Mouse (Mus musculus): ENCODE results near the gene Bcl2l11. TPM values are rescaled to one million over a fixed set of nuclear protein-coding genes. Genes with fewer than 3 reads are reported as not detected.
A peak's percentile ranks its signal among the peaks of the same experiment; 100 is the strongest.

Bcl2l11 gene
- polyA plus RNA-seq, 1 experiment = 17.0 TPM

GRCm38 (mm10) chr2:128128532-128128931 is 2.7 kb downstream of the Bcl2l11 start:
- no peak for DNase-seq (ENCODE audit: low read depth)
- no peak for TF ChIP-seq POLR2A (IDR thresholded peaks at IDR 0.05; ENCODE audit: borderline replicate concordance, extremely low read depth, insufficient read depth, insufficient read length, poor library complexity, severe bottlenecking)
- no peak for TF ChIP-seq CTCF (IDR thresholded peaks at IDR 0.05; ENCODE audit: borderline replicate concordance, extremely low read depth, insufficient read depth, insufficient read length)

GRCm38 (mm10) chr2:128131503-128131902 is 5.7 kb downstream of the Bcl2l11 start:
- TF ChIP-seq CTCF (IDR thresholded peaks at IDR 0.05; ENCODE audit: borderline replicate concordance, extremely low read depth, insufficient read depth, insufficient read length) (no peak), POLR2A (IDR thresholded peaks at IDR 0.05; ENCODE audit: borderline replicate concordance, extremely low read depth, insufficient read depth, insufficient read length, poor library complexity, severe bottlenecking) (no peak)
- DNase-seq (ENCODE audit: low read depth) = no peak

- TF ChIP-seq CTCF (IDR thresholded peaks at IDR 0.05; ENCODE audit: borderline replicate concordance, extremely low read depth, insufficient read depth, insufficient read length) = no peak
- TF ChIP-seq POLR2A (IDR thresholded peaks at IDR 0.05; ENCODE audit: borderline replicate concordance, extremely low read depth, insufficient read depth, insufficient read length, poor library complexity, severe bottlenecking) = no peak
- no peak for DNase-seq (ENCODE audit: low read depth)
These were observed 6.8 kb downstream of the Bcl2l11 start for GRCm38 (mm10) chr2:128132635-128133034.

GRCm38 (mm10) chr2:128133865-128134264 is 8.0 kb downstream of the Bcl2l11 start:
- TF ChIP-seq CTCF (IDR thresholded peaks at IDR 0.05; ENCODE audit: borderline replicate concordance, extremely low read depth, insufficient read depth, insufficient read length) = no peak
- no peak for TF ChIP-seq POLR2A (IDR thresholded peaks at IDR 0.05; ENCODE audit: borderline replicate concordance, extremely low read depth, insufficient read depth, insufficient read length, poor library complexity, severe bottlenecking)
- no peak for DNase-seq (ENCODE audit: low read depth)

- TF ChIP-seq CTCF (IDR thresholded peaks at IDR 0.05; ENCODE audit: borderline replicate concordance, extremely low read depth, insufficient read depth, insufficient read length) = no peak
- no peak for TF ChIP-seq POLR2A (IDR thresholded peaks at IDR 0.05; ENCODE audit: borderline replicate concordance, extremely low read depth, insufficient read depth, insufficient read length, poor library complexity, severe bottlenecking)
- no peak for DNase-seq (ENCODE audit: low read depth)
These were observed 8.6 kb downstream of the Bcl2l11 start for GRCm38 (mm10) chr2:128134474-128134873.

GRCm38 (mm10) chr2:128134948-128135347 is 9.1 kb downstream of the Bcl2l11 start:
- TF ChIP-seq POLR2A (IDR thresholded peaks at IDR 0.05; ENCODE audit: borderline replicate concordance, extremely low read depth, insufficient read depth, insufficient read length, poor library complexity, severe bottlenecking) (no peak), CTCF (IDR thresholded peaks at IDR 0.05; ENCODE audit: borderline replicate concordance, extremely low read depth, insufficient read depth, insufficient read length) (no peak)
- no peak for DNase-seq (ENCODE audit: low read depth)

GRCm38 (mm10) chr2:128136769-128137433 is 11.1 kb downstream of the Bcl2l11 start:
- DNase-seq (ENCODE audit: low read depth) = no peak
- TF ChIP-seq CTCF (IDR thresholded peaks at IDR 0.05; ENCODE audit: borderline replicate concordance, extremely low read depth, insufficient read depth, insufficient read length) (no peak), POLR2A (IDR thresholded peaks at IDR 0.05; ENCODE audit: borderline replicate concordance, extremely low read depth, insufficient read depth, insufficient read length, poor library complexity, severe bottlenecking) (no peak)

GRCm38 (mm10) chr2:128137480-128138276 is 11.8 kb downstream of the Bcl2l11 start:
- TF ChIP-seq CTCF (IDR thresholded peaks at IDR 0.05; ENCODE audit: borderline replicate concordance, extremely low read depth, insufficient read depth, insufficient read length) (no peak), POLR2A (IDR thresholded peaks at IDR 0.05; ENCODE audit: borderline replicate concordance, extremely low read depth, insufficient read depth, insufficient read length, poor library complexity, severe bottlenecking) (no peak)
- peak; percentile 41 for DNase-seq (ENCODE audit: low read depth)

GRCm38 (mm10) chr2:128138924-128139323 is 13.1 kb downstream of the Bcl2l11 start:
- peak; percentile 80 for DNase-seq (ENCODE audit: low read depth)

GRCm38 (mm10) chr2:128139781-128140180 is 13.9 kb downstream of the Bcl2l11 start:
- DNase-seq (ENCODE audit: low read depth) = peak; percentile 76

More at GRCm38 (mm10) chr2:128138924-128139323, 13.1 kb downstream of the Bcl2l11 start:
- no peak for TF ChIP-seq CTCF (IDR thresholded peaks at IDR 0.05; ENCODE audit: borderline replicate concordance, extremely low read depth, insufficient read depth, insufficient read length)
- TF ChIP-seq POLR2A (IDR thresholded peaks at IDR 0.05; ENCODE audit: borderline replicate concordance, extremely low read depth, insufficient read depth, insufficient read length, poor library complexity, severe bottlenecking) = no peak

GRCm38 (mm10) chr2:128140183-128140582 is 14.3 kb downstream of the Bcl2l11 start:
- TF ChIP-seq CTCF (IDR thresholded peaks at IDR 0.05; ENCODE audit: borderline replicate concordance, extremely low read depth, insufficient read depth, insufficient read length) (no peak), POLR2A (IDR thresholded peaks at IDR 0.05; ENCODE audit: borderline replicate concordance, extremely low read depth, insufficient read depth, insufficient read length, poor library complexity, severe bottlenecking) (no peak)

More at GRCm38 (mm10) chr2:128139781-128140180, 13.9 kb downstream of the Bcl2l11 start:
- no peak for TF ChIP-seq CTCF (IDR thresholded peaks at IDR 0.05; ENCODE audit: borderline replicate concordance, extremely low read depth, insufficient read depth, insufficient read length)
- no peak for TF ChIP-seq POLR2A (IDR thresholded peaks at IDR 0.05; ENCODE audit: borderline replicate concordance, extremely low read depth, insufficient read depth, insufficient read length, poor library complexity, severe bottlenecking)

More at GRCm38 (mm10) chr2:128140183-128140582, 14.3 kb downstream of the Bcl2l11 start:
- DNase-seq (ENCODE audit: low read depth) = no peak

Data from brain, embryonic 14.5 days (tissue).